ENCODE assay signal across 20 mouse cellular contexts in genomic region chr16:25248889-25249288, GRCm38 (mm10). TPM values are rescaled to one million over a fixed set of nuclear protein-coding genes. Genes with fewer than 3 reads are reported as not detected.
DNase-seq lines count a peak whose midpoint lies in the region; ATAC-seq and TF ChIP-seq lines count a peak whose summit lies in the region.
"Had no signal": no experiment of that assay in that cellular context is flagged by ENCODE, and none has a peak within 500 bp of the region (broad histone marks: within the 10 kb centered on the region; RNA-seq: fewer than 3 reads in every experiment).

No protein-coding gene starts in this region.

- no peak for TF ChIP-seq POLR2A in lung, adult 2 months (IDR thresholded peaks at IDR 0.05; ENCODE audit: borderline replicate concordance, extremely low read depth, low read depth, low read length)

- no peaks in the 10 kb centered on the region for H3K9me3 ChIP-seq in embryonic facial prominence, embryonic 14.5 days (ENCODE audit: control insufficient read depth, low read length)
- no peaks in the 10 kb centered on the region for H3K9me3 ChIP-seq in embryonic facial prominence, embryonic 10.5 days
- H3K9me3 ChIP-seq in hindbrain, embryonic 11.5 days (ENCODE audit: control insufficient read depth, low read length), result no peaks in the 10 kb centered on the region
- H3K9me3 ChIP-seq: heart, embryonic 15.5 days; hindbrain, embryonic 15.5 days; limb, embryonic 15.5 days; lung, embryonic 15.5 days; midbrain, embryonic 12.5 days had no signal

- peak; percentile 53 for DNase-seq in embryonic facial prominence, embryonic 14.5 days (ENCODE audit: low spot score)
- no peak for DNase-seq in embryonic facial prominence, embryonic 10.5 days (ENCODE audit: low spot score)
- peak; percentile 1 for DNase-seq in thymus, postnatal 25 days
- no peak for DNase-seq in thymus, adult 18-20 months
- DNase-seq in frontal cortex, adult 2 months (ENCODE audit: extremely low spot score in 1 of 2, low spot score in 1 of 2), result no peak
- DNase-seq in hindbrain, embryonic 11.5 days (ENCODE audit: low spot score), result no peak
- DNase-seq in lung, adult 2 months, result no peak
- DNase-seq: cerebellum, adult 11 months; gastrocnemius, postnatal 36 days; kidney, adult 8-10 months had no signal

- 57% methylated on average over 6 of the region's 6 CpGs for WGBS in embryonic facial prominence, embryonic 14.5 days
- WGBS in embryonic facial prominence, embryonic 10.5 days, result 85% methylated on average over 6 of the region's 6 CpGs
- 93% methylated on average over 6 of the region's 6 CpGs for WGBS in hindbrain, embryonic 11.5 days
- WGBS in lung, adult 2 months, result 31% methylated on average over 6 of the region's 6 CpGs

- no peak overlapping the region for H3K27ac ChIP-seq in embryonic facial prominence, embryonic 14.5 days (replicated peaks; ENCODE audit: low read depth, low read length)
- no peak overlapping the region for H3K27ac ChIP-seq in embryonic facial prominence, embryonic 10.5 days (replicated peaks)
- H3K27ac ChIP-seq in hindbrain, embryonic 11.5 days (ENCODE audit: low read depth, low read length), result no peak overlapping the region
- H3K27ac ChIP-seq: heart, embryonic 15.5 days; hindbrain, embryonic 15.5 days; limb, embryonic 15.5 days; lung, embryonic 15.5 days; midbrain, embryonic 12.5 days had no signal

- H3K4me3 ChIP-seq in embryonic facial prominence, embryonic 14.5 days (ENCODE audit: low read depth, low read length), result no peak overlapping the region
- no peak overlapping the region for H3K4me3 ChIP-seq in embryonic facial prominence, embryonic 10.5 days
- no peak overlapping the region for H3K4me3 ChIP-seq in hindbrain, embryonic 11.5 days (ENCODE audit: low read depth, low read length)
- no peak overlapping the region for H3K4me3 ChIP-seq in lung, adult 2 months (replicated peaks; ENCODE audit: extremely low read depth, low read depth, low read length)
- H3K4me3 ChIP-seq: erythroblast, embryonic 14.5 days; heart, embryonic 15.5 days; hindbrain, embryonic 15.5 days; limb, embryonic 15.5 days; lung, embryonic 15.5 days; midbrain, embryonic 12.5 days had no signal

- no peaks in the 10 kb centered on the region for H3K27me3 ChIP-seq in embryonic facial prominence, embryonic 14.5 days (replicated peaks; ENCODE audit: control insufficient read depth, insufficient read depth, low read length)
- H3K27me3 ChIP-seq in embryonic facial prominence, embryonic 10.5 days (replicated peaks; ENCODE audit: low read depth, poor library complexity, severe bottlenecking), result no peaks in the 10 kb centered on the region
- no peaks in the 10 kb centered on the region for H3K27me3 ChIP-seq in hindbrain, embryonic 11.5 days (ENCODE audit: control insufficient read depth, insufficient read depth, low read length)
- H3K27me3 ChIP-seq: heart, embryonic 15.5 days; hindbrain, embryonic 15.5 days; limb, embryonic 15.5 days; lung, embryonic 15.5 days; midbrain, embryonic 12.5 days had no signal

- no peaks in the 10 kb centered on the region; the same call in 1 of the 2 replicates for H3K4me1 ChIP-seq in embryonic facial prominence, embryonic 14.5 days (ENCODE audit: control insufficient read depth, insufficient read depth, low read length)
- no peaks in the 10 kb centered on the region for H3K4me1 ChIP-seq in embryonic facial prominence, embryonic 10.5 days
- H3K4me1 ChIP-seq in hindbrain, embryonic 11.5 days (replicated peaks; ENCODE audit: control insufficient read depth, insufficient read depth, low read length), result no peaks in the 10 kb centered on the region
- H3K4me1 ChIP-seq in lung, adult 2 months (ENCODE audit: control insufficient read depth, insufficient read depth, low read length), result no peaks in the 10 kb centered on the region
- H3K4me1 ChIP-seq: hindbrain, embryonic 15.5 days; limb, embryonic 15.5 days; lung, embryonic 15.5 days; midbrain, embryonic 12.5 days had no signal

- no peaks in the 10 kb centered on the region for H3K36me3 ChIP-seq in embryonic facial prominence, embryonic 14.5 days (ENCODE audit: control insufficient read depth, insufficient read depth, low read length)
- H3K36me3 ChIP-seq in embryonic facial prominence, embryonic 10.5 days (replicated peaks), result no peaks in the 10 kb centered on the region
- no peaks in the 10 kb centered on the region for H3K36me3 ChIP-seq in hindbrain, embryonic 11.5 days (ENCODE audit: control insufficient read depth, insufficient read depth, low read length)
- H3K36me3 ChIP-seq: heart, embryonic 15.5 days; hindbrain, embryonic 15.5 days; limb, embryonic 15.5 days; lung, embryonic 15.5 days; midbrain, embryonic 12.5 days had no signal

- ATAC-seq in embryonic facial prominence, embryonic 14.5 days (ENCODE audit: low read depth), result no peak
- ATAC-seq in granulocyte monocyte progenitor cell, adult 5-6 weeks (replicated peaks; ENCODE audit: poor library complexity, severe bottlenecking), result peak; percentile 86
- ATAC-seq in hindbrain, embryonic 11.5 days (ENCODE audit: low FRiP score), result no peak
- ATAC-seq: forebrain, embryonic 16.5 days had no signal

- H3K4me2 ChIP-seq in embryonic facial prominence, embryonic 14.5 days (ENCODE audit: low read depth, low read length), result no peak overlapping the region
- H3K4me2 ChIP-seq in hindbrain, embryonic 11.5 days (replicated peaks; ENCODE audit: low read depth, low read length), result no peak overlapping the region
- H3K4me2 ChIP-seq: heart, embryonic 15.5 days; hindbrain, embryonic 15.5 days; limb, embryonic 15.5 days; lung, embryonic 15.5 days; midbrain, embryonic 12.5 days had no signal

- H3K9ac ChIP-seq in embryonic facial prominence, embryonic 14.5 days (ENCODE audit: low read depth, low read length), result no peak overlapping the region
- no peak overlapping the region for H3K9ac ChIP-seq in hindbrain, embryonic 11.5 days (ENCODE audit: low read depth, low read length)
- H3K9ac ChIP-seq: heart, embryonic 15.5 days; hindbrain, embryonic 15.5 days; limb, embryonic 15.5 days; lung, embryonic 15.5 days; midbrain, embryonic 12.5 days had no signal

- no peak for TF ChIP-seq CTCF in lung, adult 2 months (IDR thresholded peaks at IDR 0.05; ENCODE audit: insufficient read depth, low read length)

RNA-seq across cellular contexts. Expression of gene Tprg, which starts 37.7 kb away (rescaled TPM):
- polyA plus RNA-seq in embryonic facial prominence, embryonic 14.5 days (2014; fragmentation: Nextera tagmentation; extraction: Ambion mirVana), result 2.2 and 3.5 TPM in 2 replicates
- 0.14 TPM in 1 of 2 replicates, not detected in the other for polyA plus RNA-seq in embryonic facial prominence, embryonic 10.5 days (2016; fragmentation: Nextera tagmentation; extraction: Ambion mirVana)
- not detected in 2 replicates for total RNA-seq in granulocyte monocyte progenitor cell, adult 5-6 weeks (2014; fragmentation: Nextera tagmentation)
- total RNA-seq in granulocyte monocyte progenitor cell, adult 5-6 weeks (2017), result not detected in 2 replicates
- 0.15 TPM in 1 of 2 replicates, not detected in the other for polyA plus RNA-seq in frontal cortex, adult 2 months (2012; rRNA removed)
- polyA plus RNA-seq in hindbrain, embryonic 11.5 days (2014; fragmentation: Nextera tagmentation; extraction: Ambion mirVana), result not detected in 2 replicates
- 2.6 TPM in 1 of 2 replicates, not detected in the other for polyA plus RNA-seq in lung, adult 2 months (2012; rRNA removed)
- total RNA-seq: adrenal gland, postnatal 4 days; gastrocnemius, postnatal 36 days; left cerebral cortex, adult 8-10 months had no signal
- polyA plus RNA-seq: erythroblast, embryonic 14.5 days; heart, embryonic 15.5 days; hindbrain, embryonic 15.5 days; midbrain, embryonic 12.5 days had no signal

Comparison
In these comparisons a context has a peak if more than half of its experiments do, and no peak if none do; other contexts are left out.
1. DNase-seq: peak in embryonic facial prominence, embryonic 14.5 days (single experiment) and thymus, postnatal 25 days (single experiment); none in embryonic facial prominence, embryonic 10.5 days (single experiment), thymus, adult 18-20 months (0 of 2), frontal cortex, adult 2 months (0 of 2), hindbrain, embryonic 11.5 days (single experiment) and lung, adult 2 months (single experiment).